In genomic region chr7:15948381-15948941, GRCm38 (mm10) we compare ENCODE assay signal across 8 mouse cellular contexts. TPM values are rescaled to one million over a fixed set of nuclear protein-coding genes. Genes with fewer than 3 reads are reported as not detected.
DNase-seq lines count a peak whose midpoint lies in the region; ATAC-seq and TF ChIP-seq lines count a peak whose summit lies in the region.

No protein-coding gene starts in this region.

- H3K9ac ChIP-seq in hindbrain, postnatal 0 days (replicated peaks; ENCODE audit: low read length), result no peak overlapping the region

- TF ChIP-seq CTCF in cortical plate, adult 2 months (IDR thresholded peaks at IDR 0.05; ENCODE audit: extremely low read depth, insufficient read depth, low read length), result peak; percentile 52
- TF ChIP-seq CTCF in hindbrain, postnatal 0 days (IDR thresholded peaks at IDR 0.05; ENCODE audit: low read depth), result peak; percentile 85
- TF ChIP-seq CTCF in left cerebral cortex, adult 2 months (IDR thresholded peaks at IDR 0.05), result peak; percentile 71

- peak overlapping the region; percentile 39 for H3K4me2 ChIP-seq in hindbrain, postnatal 0 days (ENCODE audit: low read depth, low read length)

- intact Hi-C loops in left cerebral cortex, adult 2 months (cut with DNase I), result loop anchor here (1.0 to 10.0 kb wide), 2 partner anchors 19 to 976 kb away; partner anchors contain the start of genes Calm3 and Ehd2

- no peaks in the 10 kb centered on the region for H3K9me3 ChIP-seq in hindbrain, postnatal 0 days (ENCODE audit: low read length)

- DNase-seq in gastrocnemius, postnatal 10 days, result peak; percentile 90
- peak; percentile 71 for DNase-seq in hindbrain, postnatal 0 days (ENCODE audit: low spot score)
- peak; percentile 68 to 69 for DNase-seq in left cerebral cortex, adult 2 months (ENCODE audit: extremely low spot score in 1 of 2, low spot score in 2 of 2)
- DNase-seq in right cerebral cortex, adult 18-20 months, result peak; percentile 61
- peak; percentile 80 for DNase-seq in urinary bladder, adult 2 months (ENCODE audit: low spot score)

- ATAC-seq in activated CD4-positive, CD25-positive, alpha-beta regulatory T cell, adult 4 months, result peak; percentile 50
- ATAC-seq in hindbrain, postnatal 0 days, result peak; percentile 16; the same call in 1 of the 2 replicates
- ATAC-seq in megakaryocyte, adult 5-6 weeks (ENCODE audit: poor library complexity, severe bottlenecking), result peak; percentile 74

- H3K4me3 ChIP-seq in cortical plate, adult 2 months (ENCODE audit: insufficient read depth, low read length), result peak overlapping the region; percentile 6
- H3K4me3 ChIP-seq in hindbrain, postnatal 0 days (ENCODE audit: low read length), result no peak overlapping the region
- peak overlapping the region; percentile 31 for H3K4me3 ChIP-seq in left cerebral cortex, adult 2 months

- H3K4me1 ChIP-seq in cortical plate, adult 2 months (ENCODE audit: control insufficient read depth, insufficient read depth, low read length), result peaks cover 4% of the 10 kb centered on the region; the same call in 1 of the 2 replicates
- H3K4me1 ChIP-seq in hindbrain, postnatal 0 days (ENCODE audit: insufficient read depth, low read length), result peaks cover 6% of the 10 kb centered on the region; the same call in 1 of the 2 replicates

- H3K27me3 ChIP-seq in hindbrain, postnatal 0 days (ENCODE audit: insufficient read depth, low read length), result no peaks in the 10 kb centered on the region

- no peak overlapping the region for H3K27ac ChIP-seq in cortical plate, adult 2 months (ENCODE audit: insufficient read depth, low read length)
- H3K27ac ChIP-seq in hindbrain, postnatal 0 days, result no peak overlapping the region
- H3K27ac ChIP-seq in left cerebral cortex, adult 2 months, result no peak overlapping the region

- H3K36me3 ChIP-seq in hindbrain, postnatal 0 days (ENCODE audit: insufficient read depth, low read length), result 0 out of 2 replicates have a peak, but pooled peaks cover 3% of the 10 kb centered on the region

- WGBS in hindbrain, postnatal 0 days, result 6% methylated on average over 23 of the region's 23 CpGs

- no peak for TF ChIP-seq POLR2A in cortical plate, adult 2 months (IDR thresholded peaks at IDR 0.05; ENCODE audit: extremely low read depth, insufficient read depth, low read length)

RNA-seq across cellular contexts. Expression of gene Nop53, which starts 2.6 kb away (rescaled TPM):
- polyA plus RNA-seq in activated CD4-positive, CD25-positive, alpha-beta regulatory T cell, adult 4 months (2017; shearing (Covaris generic)), result 100 to 1,000 TPM; 334 to 398 TPM
- polyA plus RNA-seq in cortical plate, adult 2 months (2012; rRNA removed), result 91.6 and 109 TPM in 2 replicates
- total RNA-seq in gastrocnemius, postnatal 10 days (2021), result 100 to 1,000 TPM; 135 to 141 TPM
- 76.5 and 82.1 TPM in 2 replicates for total RNA-seq in hindbrain, postnatal 0 days (2014; rRNA removed)
- 124 and 127 TPM in 2 replicates for polyA plus RNA-seq in hindbrain, postnatal 0 days (2015; fragmentation: Nextera tagmentation; extraction: Ambion mirVana)
- 100 to 1,000 TPM; 108 to 113 TPM for total RNA-seq in left cerebral cortex, adult 2 months (2021)
- total RNA-seq in megakaryocyte, adult 5-6 weeks (2015), result 80.2 and 90.4 TPM in 2 replicates
- 293 and 315 TPM in 2 replicates for total RNA-seq in megakaryocyte, adult 5-6 weeks (2017)
- 161 and 200 TPM in 2 replicates for polyA plus RNA-seq in urinary bladder, adult 2 months (2012; rRNA removed)

RNA-seq across cellular contexts. Expression of gene Ehd2, which starts 18.9 kb away (rescaled TPM):
- polyA plus RNA-seq in activated CD4-positive, CD25-positive, alpha-beta regulatory T cell, adult 4 months (2017; shearing (Covaris generic)), result under 1 TPM; 0.07 to 0.11 TPM
- 4.9 and 5.4 TPM in 2 replicates for polyA plus RNA-seq in cortical plate, adult 2 months (2012; rRNA removed)
- total RNA-seq in gastrocnemius, postnatal 10 days (2021), result 100 to 1,000 TPM; 110 to 126 TPM
- 5.0 and 9.5 TPM in 2 replicates for total RNA-seq in hindbrain, postnatal 0 days (2014; rRNA removed)
- polyA plus RNA-seq in hindbrain, postnatal 0 days (2015; fragmentation: Nextera tagmentation; extraction: Ambion mirVana), result 4.4 and 5.3 TPM in 2 replicates
- total RNA-seq in left cerebral cortex, adult 2 months (2021), result 1 to 10 TPM; 6.4 to 6.7 TPM
- total RNA-seq in megakaryocyte, adult 5-6 weeks (2015), result 0.04 TPM in 1 of 2 replicates, not detected in the other
- 0.07 and 0.16 TPM in 2 replicates for total RNA-seq in megakaryocyte, adult 5-6 weeks (2017)
- polyA plus RNA-seq in urinary bladder, adult 2 months (2012; rRNA removed), result 75.8 and 96.6 TPM in 2 replicates

RNA-seq across cellular contexts. Expression of gene Selenow, which starts 26.3 kb away (rescaled TPM):
- polyA plus RNA-seq in activated CD4-positive, CD25-positive, alpha-beta regulatory T cell, adult 4 months (2017; shearing (Covaris generic)), result 100 to 1,000 TPM; 824 to 866 TPM
- polyA plus RNA-seq in cortical plate, adult 2 months (2012; rRNA removed), result 1,858 and 2,021 TPM in 2 replicates
- total RNA-seq in gastrocnemius, postnatal 10 days (2021), result 100 to 1,000 TPM; 672 to 685 TPM
- 501 and 566 TPM in 2 replicates for total RNA-seq in hindbrain, postnatal 0 days (2014; rRNA removed)
- polyA plus RNA-seq in hindbrain, postnatal 0 days (2015; fragmentation: Nextera tagmentation; extraction: Ambion mirVana), result 1,894 and 2,002 TPM in 2 replicates
- total RNA-seq in left cerebral cortex, adult 2 months (2021), result 1,000 to 10,000 TPM; 1,033 to 1,089 TPM
- 96.9 and 102 TPM in 2 replicates for total RNA-seq in megakaryocyte, adult 5-6 weeks (2015)
- total RNA-seq in megakaryocyte, adult 5-6 weeks (2017), result 31.5 and 33.7 TPM in 2 replicates
- 482 and 493 TPM in 2 replicates for polyA plus RNA-seq in urinary bladder, adult 2 months (2012; rRNA removed)

Comparison
In these comparisons a context has a peak if more than half of its experiments do, and no peak if none do; other contexts are left out.
1. ATAC-seq: peak in every context shown above with its lines; median percentile 74 in megakaryocyte, adult 5-6 weeks; 50 in activated CD4-positive, CD25-positive, alpha-beta regulatory T cell, adult 4 months; 16 in hindbrain, postnatal 0 days.
2. RNA of gene Ehd2, which starts 18.9 kb away (total RNA-seq): 110 to 126 TPM in gastrocnemius, postnatal 10 days; 5.0 to 9.5 TPM in hindbrain, postnatal 0 days, 6.4 to 6.7 TPM in left cerebral cortex, adult 2 months and 0.04 to 0.16 TPM in megakaryocyte, adult 5-6 weeks; every median in the first group is over 10 times any median in the second.
3. Peak in every context shown above with its lines, with median percentiles within 50 percentile points of each other: CTCF ChIP-seq and DNase-seq.